Mouse (Mus musculus) heart, postnatal 4 days (tissue): ENCODE measurements around the gene Sez6l. TPM values are rescaled to one million over a fixed set of nuclear protein-coding genes. Genes with fewer than 3 reads are reported as not detected.

ENCODE experiments used
- DNase-seq: peaks from one replicate; pipeline ENCODE4 v3.0.0; 2021
- total RNA-seq, 2 experiments: library from RNA; stranded (reverse); gene quantifications; 2 replicates each; pipeline ENCODE4 v1.2.3; 2021

The Sez6l gene
- under 1 TPM; 0.52 TPM for total RNA-seq

- DNase-seq, result peak; percentile 46
Measured at GRCm38 (mm10) chr5:112576993-112577670, at the start of gene Sez6l. Sez6l (minus strand) TSS chr5:112577185.

GRCm38 (mm10) chr5:112625555-112626160 is 48.7 kb upstream of the Sez6l start:
- DNase-seq, result no peak

- no peak for DNase-seq
Measured at GRCm38 (mm10) chr5:112622946-112623345, 46.0 kb upstream of the Sez6l start.

- DNase-seq, result no peak
Measured at GRCm38 (mm10) chr5:112620256-112620655, 43.3 kb upstream of the Sez6l start.

GRCm38 (mm10) chr5:112619344-112619743 is 42.4 kb upstream of the Sez6l start:
- no peak for DNase-seq

- DNase-seq, result no peak
Measured at GRCm38 (mm10) chr5:112617602-112618247, 40.7 kb upstream of the Sez6l start.

GRCm38 (mm10) chr5:112615946-112616617 is 39.1 kb upstream of the Sez6l start:
- no peak for DNase-seq

GRCm38 (mm10) chr5:112607867-112608516 is 31.0 kb upstream of the Sez6l start:
- DNase-seq, result no peak

GRCm38 (mm10) chr5:112607119-112607518 is 30.1 kb upstream of the Sez6l start:
- no peak for DNase-seq

- DNase-seq, result no peak
Measured at GRCm38 (mm10) chr5:112605371-112605770, 28.4 kb upstream of the Sez6l start.

GRCm38 (mm10) chr5:112604251-112604650 is 27.3 kb upstream of the Sez6l start:
- no peak for DNase-seq

- DNase-seq, result no peak
Measured at GRCm38 (mm10) chr5:112603594-112603993, 26.6 kb upstream of the Sez6l start.

GRCm38 (mm10) chr5:112600309-112600939 is 23.4 kb upstream of the Sez6l start:
- DNase-seq, result no peak

- DNase-seq, result no peak
Measured at GRCm38 (mm10) chr5:112599538-112600308, 22.7 kb upstream of the Sez6l start.

GRCm38 (mm10) chr5:112597876-112598275 is 20.9 kb upstream of the Sez6l start:
- DNase-seq, result peak; percentile 42

- no peak for DNase-seq
Measured at GRCm38 (mm10) chr5:112597307-112597706, 20.3 kb upstream of the Sez6l start.

GRCm38 (mm10) chr5:112596729-112597128 is 19.7 kb upstream of the Sez6l start:
- DNase-seq, result no peak

GRCm38 (mm10) chr5:112595701-112596632 is 19.0 kb upstream of the Sez6l start:
- no peak for DNase-seq

GRCm38 (mm10) chr5:112591706-112592105 is 14.7 kb upstream of the Sez6l start:
- DNase-seq, result no peak

- no peak for DNase-seq
Measured at GRCm38 (mm10) chr5:112586071-112586470, 9.1 kb upstream of the Sez6l start.
